Mouse (Mus musculus) intestine, embryonic 14.5 days (tissue): ENCODE results near the gene Ctse. TPM values are rescaled to one million over a fixed set of nuclear protein-coding genes. Genes with fewer than 3 reads are reported as not detected.

ENCODE experiments used
- ATAC-seq: fragments of 200-750 bp; cut with Nextera tagmentation; replicated peaks from 2 replicates; pipeline ENCODE4 v1.8.0; 2017; ENCODE audit warnings: low read depth, moderate number of reproducible peaks, moderate TSS enrichment, moderate library complexity; ENCODE audit not compliant: low FRiP score, low TSS enrichment
- DNase-seq: peaks from one replicate; pipeline ENCODE4 v3.0.0-alpha.2; 2018; ENCODE audit warnings: low spot score
- H3K27ac ChIP-seq: fragments of 300-500 bp; sonication (generic); 2 replicates; pipeline ENCODE4 v1.5.1; 2014; ENCODE audit warnings: low read depth, mild to moderate bottlenecking, control low read depth
- H3K27me3 ChIP-seq: fragments of 300-500 bp; sonication (generic); replicated peaks from 2 replicates; pipeline ENCODE4 v1.6.1; 2014; ENCODE audit warnings: low read length, control low read depth; ENCODE audit not compliant: control insufficient read depth, insufficient read depth
- H3K36me3 ChIP-seq: fragments of 300-500 bp; sonication (generic); 2 replicates; pipeline ENCODE4 v1.6.1; 2014; ENCODE audit warnings: low read length, control low read depth; ENCODE audit not compliant: control insufficient read depth, insufficient read depth
- H3K4me1 ChIP-seq: fragments of 300-500 bp; sonication (generic); replicated peaks from 2 replicates; pipeline ENCODE4 v1.6.1; 2014; ENCODE audit warnings: low read length, control low read depth, mixed read lengths; ENCODE audit not compliant: control insufficient read depth, insufficient read depth
- H3K4me2 ChIP-seq: fragments of 300-500 bp; sonication (generic); 2 replicates; pipeline ENCODE4 v1.6.1; 2014; ENCODE audit warnings: low read length
- H3K4me3 ChIP-seq: fragments of 300-500 bp; sonication (generic); 2 replicates; pipeline ENCODE4 v1.5.1; 2014; ENCODE audit warnings: low read depth, low read length, control low read depth, mixed read lengths
- H3K9ac ChIP-seq: fragments of 300-500 bp; sonication (generic); 2 replicates; pipeline ENCODE4 v1.6.1; 2014; ENCODE audit warnings: mild to moderate bottlenecking, low read length
- H3K9me3 ChIP-seq: fragments of 300-500 bp; sonication (generic); 2 replicates; pipeline ENCODE4 v1.6.1; 2016; ENCODE audit warnings: low read length, control low read depth; ENCODE audit not compliant: control insufficient read depth
- WGBS: fragments of 180-500 bp; shearing (Covaris S2); extraction: QIAGEN DNeasy Blood & Tissue Kit; methylation state at CpG from one replicate; pipeline ENCODE4 v1.1.7; 2014; 5-methylcytosine and 5-hydroxymethylcytosine counted together
- polyA plus RNA-seq: library from polyadenylated mRNA; unstranded; fragments of >200 nt; fragmentation: Nextera tagmentation; extraction: Ambion mirVana; gene quantifications from 2 replicates; pipeline ENCODE4 v1.2.1, GENCODE M21; 2014

The Ctse gene
- polyA plus RNA-seq, 1 experiment from 2014 or later: 1.0 TPM

GRCm38 (mm10) chr1:131638541-131639421 is 675 bp downstream of the Ctse start:
- no peak overlapping the region for H3K27ac ChIP-seq
- no peaks in the 10 kb centered on the region for H3K4me1 ChIP-seq
- no peaks in the 10 kb centered on the region for H3K36me3 ChIP-seq
- DNase-seq (peak; percentile 36), ATAC-seq (no peak)
- no peaks in the 10 kb centered on the region for H3K9me3 ChIP-seq
- H3K4me2 ChIP-seq: no peak overlapping the region
- WGBS: 78% methylated on average over 9 of the region's 9 CpGs
- H3K9ac ChIP-seq: no peak overlapping the region
- no peak overlapping the region for H3K4me3 ChIP-seq
- H3K27me3 ChIP-seq: no peaks in the 10 kb centered on the region

- H3K27me3 ChIP-seq: no peaks in the 10 kb centered on the region
- H3K36me3 ChIP-seq: no peaks in the 10 kb centered on the region
- no peak for ATAC-seq
- no peaks in the 10 kb centered on the region for H3K9me3 ChIP-seq
- no peak for DNase-seq
- WGBS: 85% methylated on average over 4 of the region's 4 CpGs
- H3K4me1 ChIP-seq: no peaks in the 10 kb centered on the region
- H3K4me2 ChIP-seq: no peak overlapping the region
- no peak overlapping the region for H3K27ac ChIP-seq
- H3K9ac ChIP-seq: no peak overlapping the region
- no peak overlapping the region for H3K4me3 ChIP-seq
Measured at GRCm38 (mm10) chr1:131640062-131640461, 2.0 kb downstream of the Ctse start.

- no peak overlapping the region for H3K4me2 ChIP-seq
- no peak overlapping the region for H3K9ac ChIP-seq
- no peaks in the 10 kb centered on the region for H3K9me3 ChIP-seq
- H3K36me3 ChIP-seq: no peaks in the 10 kb centered on the region
- H3K4me3 ChIP-seq: no peak overlapping the region
- no peaks in the 10 kb centered on the region for H3K27me3 ChIP-seq
- H3K27ac ChIP-seq: no peak overlapping the region
- 92% methylated on average over 13 of the region's 13 CpGs for WGBS
- no peak for ATAC-seq
- no peaks in the 10 kb centered on the region for H3K4me1 ChIP-seq
- peak; percentile 24 for DNase-seq
Measured at GRCm38 (mm10) chr1:131641565-131641964, 3.5 kb downstream of the Ctse start.

GRCm38 (mm10) chr1:131642251-131642650 is 4.1 kb downstream of the Ctse start:
- ATAC-seq: no peak
- Histone ChIP-seq H3K4me3 (no peak overlapping the region), H3K27ac (no peak overlapping the region), H3K9me3 (no peaks in the 10 kb centered on the region), H3K9ac (no peak overlapping the region), H3K4me1 (no peaks in the 10 kb centered on the region), H3K36me3 (no peaks in the 10 kb centered on the region), H3K4me2 (no peak overlapping the region), H3K27me3 (no peaks in the 10 kb centered on the region)
- peak; percentile 33 for DNase-seq
- 82% methylated on average over 2 of the region's 2 CpGs for WGBS

- H3K36me3 ChIP-seq: no peaks in the 10 kb centered on the region
- 76% methylated on average over 12 of the region's 12 CpGs for WGBS
- ATAC-seq (no peak), DNase-seq (peak; percentile 15)
- no peaks in the 10 kb centered on the region for H3K9me3 ChIP-seq
- no peak overlapping the region for H3K27ac ChIP-seq
- no peak overlapping the region for H3K4me2 ChIP-seq
- no peaks in the 10 kb centered on the region for H3K27me3 ChIP-seq
- H3K9ac ChIP-seq: no peak overlapping the region
- no peak overlapping the region for H3K4me3 ChIP-seq
- H3K4me1 ChIP-seq: no peaks in the 10 kb centered on the region; the same call in 1 of the 2 replicates
Measured at GRCm38 (mm10) chr1:131652670-131653443, 14.8 kb downstream of the Ctse start.

GRCm38 (mm10) chr1:131655601-131656000 is 17.5 kb downstream of the Ctse start:
- ATAC-seq (no peak), DNase-seq (peak; percentile 48)
- Histone ChIP-seq H3K27me3 (no peaks in the 10 kb centered on the region), H3K4me3 (no peak overlapping the region), H3K36me3 (no peaks in the 10 kb centered on the region), H3K4me2 (no peak overlapping the region), H3K4me1 (no peaks in the 10 kb centered on the region; the same call in 1 of the 2 replicates), H3K9me3 (no peaks in the 10 kb centered on the region), H3K9ac (no peak overlapping the region), H3K27ac (no peak overlapping the region)
- 81% methylated on average over 6 of the region's 6 CpGs for WGBS

GRCm38 (mm10) chr1:131657945-131658354 is 19.8 kb downstream of the Ctse start:
- Histone ChIP-seq H3K36me3 (no peaks in the 10 kb centered on the region), H3K4me1 (no peaks in the 10 kb centered on the region; the same call in 1 of the 2 replicates), H3K27ac (peak overlapping the region; percentile 30; the same call in 1 of the 2 replicates), H3K9me3 (no peaks in the 10 kb centered on the region), H3K4me3 (peak overlapping the region; percentile 16), H3K9ac (no peak overlapping the region), H3K27me3 (no peaks in the 10 kb centered on the region), H3K4me2 (peak overlapping the region; percentile 42)
- peak; percentile 79 for ATAC-seq
- WGBS: under 1% methylated on average over 11 of the region's 11 CpGs
- peak; percentile 92 for DNase-seq

GRCm38 (mm10) chr1:131659512-131660085 is 21.5 kb downstream of the Ctse start:
- H3K4me3 ChIP-seq: no peak overlapping the region
- no peaks in the 10 kb centered on the region for H3K36me3 ChIP-seq
- H3K9me3 ChIP-seq: no peaks in the 10 kb centered on the region
- H3K4me1 ChIP-seq: no peaks in the 10 kb centered on the region; the same call in 1 of the 2 replicates
- WGBS: 73% methylated on average over 5 of the region's 5 CpGs
- no peak overlapping the region for H3K27ac ChIP-seq
- no peaks in the 10 kb centered on the region for H3K27me3 ChIP-seq
- no peak for ATAC-seq
- no peak for DNase-seq
- H3K9ac ChIP-seq: no peak overlapping the region
- no peak overlapping the region for H3K4me2 ChIP-seq
